ENCODE assay signal across 8 mouse cellular contexts in genomic region chr7:30169583-30170282, GRCm38 (mm10). TPM values are rescaled to one million over a fixed set of nuclear protein-coding genes. Genes with fewer than 3 reads are reported as not detected.
DNase-seq lines count a peak whose midpoint lies in the region; ATAC-seq lines count a peak whose summit lies in the region.

TSS of gene Zfp146 (minus strand) at chr7:30169750.

- peak within 1 kb of the TSS; percentile 87 for H3K27ac ChIP-seq in heart, embryonic 14.5 days (replicated peaks in 1 of 2; ENCODE audit: control insufficient read depth in 1 of 2, insufficient read depth in 1 of 2, low read depth in 2 of 2, low read length in 2 of 2)
- peak within 1 kb of the TSS; percentile 84 for H3K27ac ChIP-seq in liver, embryonic 13.5 days
- peak within 1 kb of the TSS; percentile 93 for H3K27ac ChIP-seq in stomach, embryonic 16.5 days (ENCODE audit: low read length)

- WGBS in heart, embryonic 14.5 days = 0% methylated on average over 36 of the region's 36 CpGs
- under 1% methylated on average over 36 of the region's 36 CpGs for WGBS in liver, embryonic 13.5 days (ENCODE audit: insufficient replicate concordance)
- under 1% methylated on average over 36 of the region's 36 CpGs for WGBS in stomach, embryonic 16.5 days

- peak within 1 kb of the TSS; percentile 71 to 79 for H3K4me3 ChIP-seq in heart, embryonic 14.5 days (ENCODE audit: control insufficient read depth in 1 of 2, insufficient read depth in 1 of 2, low read depth in 1 of 2, low read length in 2 of 2)
- H3K4me3 ChIP-seq in liver, embryonic 13.5 days (replicated peaks) = peak within 1 kb of the TSS; percentile 77
- peak within 1 kb of the TSS; percentile 86 for H3K4me3 ChIP-seq in stomach, embryonic 16.5 days (replicated peaks; ENCODE audit: low read length)

- H3K36me3 ChIP-seq in heart, embryonic 14.5 days (ENCODE audit: control insufficient read depth, insufficient read depth, low read length) = peaks cover 8% of the 10 kb centered on the region; the same call in 1 of the 2 replicates
- H3K36me3 ChIP-seq in liver, embryonic 13.5 days = peaks cover 30% of the 10 kb centered on the region
- H3K36me3 ChIP-seq in stomach, embryonic 16.5 days (ENCODE audit: control insufficient read depth, insufficient read depth, low read length) = peaks cover 25% of the 10 kb centered on the region

- peak; percentile 96 for ATAC-seq in heart, embryonic 14.5 days (ENCODE audit: insufficient number of reproducible peaks, insufficient read depth, low FRiP score, low read depth)
- peak; percentile 98 for ATAC-seq in liver, embryonic 13.5 days (ENCODE audit: low read depth)
- ATAC-seq in stomach, embryonic 16.5 days (ENCODE audit: insufficient read depth, low FRiP score) = peak; percentile 98

- H3K9me3 ChIP-seq in heart, embryonic 14.5 days (ENCODE audit: control insufficient read depth, low read length) = 0 out of 2 replicates have a peak, but pooled peaks cover 3% of the 10 kb centered on the region
- no peaks in the 10 kb centered on the region; the same call in 1 of the 2 replicates for H3K9me3 ChIP-seq in liver, embryonic 13.5 days (replicated peaks)
- peaks cover 31% of the 10 kb centered on the region for H3K9me3 ChIP-seq in stomach, embryonic 16.5 days (replicated peaks; ENCODE audit: control insufficient read depth, low read length)

- H3K4me1 ChIP-seq in heart, embryonic 14.5 days (ENCODE audit: control insufficient read depth in 2 of 2, insufficient read depth in 2 of 2, low read length in 2 of 2) = peaks cover 0 to 17% of the 10 kb centered on the region in 2 experiments; a peak in 3 of 4 replicates
- H3K4me1 ChIP-seq in liver, embryonic 13.5 days (replicated peaks) = peaks cover 26% of the 10 kb centered on the region
- peaks cover 8% of the 10 kb centered on the region; the same call in 1 of the 2 replicates for H3K4me1 ChIP-seq in stomach, embryonic 16.5 days (ENCODE audit: control insufficient read depth, insufficient read depth, low read length)

- peak; percentile 93 for DNase-seq in CD4-positive, CD25-positive, alpha-beta regulatory T cell, adult 2 months (ENCODE audit: low read depth, low spot score)
- DNase-seq in c-Kit-negative CD71-positive TER-119-positive erythroid progenitor cells, embryonic 14.5 days (ENCODE audit: low read depth, low spot score) = peak; percentile 88
- peak; percentile 93 for DNase-seq in fibroblast of lung, adult 2 months (ENCODE audit: low read depth)
- DNase-seq in kidney, postnatal 14 days = peak; percentile 96
- peak; percentile 89 for DNase-seq in liver, embryonic 13.5 days
- DNase-seq in neural tube, embryonic 10.5 days (ENCODE audit: extremely low spot score, low spot score) = peak; percentile 94

- H3K9ac ChIP-seq in heart, embryonic 14.5 days (ENCODE audit: low read length) = peak within 1 kb of the TSS; percentile 96
- peak within 1 kb of the TSS; percentile 88 for H3K9ac ChIP-seq in liver, embryonic 13.5 days
- H3K9ac ChIP-seq in stomach, embryonic 16.5 days (ENCODE audit: low read length) = peak within 1 kb of the TSS; percentile 95

- peak within 1 kb of the TSS; percentile 86 for H3K4me2 ChIP-seq in heart, embryonic 14.5 days (ENCODE audit: low read length)
- H3K4me2 ChIP-seq in liver, embryonic 13.5 days = peak within 1 kb of the TSS; percentile 84
- H3K4me2 ChIP-seq in stomach, embryonic 16.5 days (ENCODE audit: low read depth, low read length) = peak within 1 kb of the TSS; percentile 84

- H3K27me3 ChIP-seq in heart, embryonic 14.5 days (ENCODE audit: control insufficient read depth, insufficient read depth, low read length) = no peaks in the 10 kb centered on the region
- no peaks in the 10 kb centered on the region for H3K27me3 ChIP-seq in liver, embryonic 13.5 days
- no peaks in the 10 kb centered on the region for H3K27me3 ChIP-seq in stomach, embryonic 16.5 days (ENCODE audit: control insufficient read depth, insufficient read depth, low read length)

RNA-seq across cellular contexts. Expression of gene Zfp146, which starts in this region (rescaled TPM):
- polyA plus RNA-seq in heart, embryonic 14.5 days (2014; fragmentation: Nextera tagmentation; extraction: Ambion mirVana) = 7.2 and 9.0 TPM in 2 replicates
- polyA plus RNA-seq in liver, embryonic 13.5 days (2015; fragmentation: Nextera tagmentation; extraction: Ambion mirVana) = 4.8 and 6.2 TPM in 2 replicates
- 12.2 and 12.6 TPM in 2 replicates for polyA plus RNA-seq in stomach, embryonic 16.5 days (2015; fragmentation: Nextera tagmentation; extraction: Ambion mirVana)

Comparison
In these comparisons a context has a peak if more than half of its experiments do, and no peak if none do; other contexts are left out.
1. Peak in every context shown above with its lines: DNase-seq, ATAC-seq, H3K4me3 ChIP-seq and H3K27ac ChIP-seq.